Mouse (Mus musculus) ES-Bruce4 (cell line): Measurements from ENCODE around the gene Wdtc1.

ENCODE experiments used
- CTCF ChIP-seq: IDR thresholded peaks from one replicate; pipeline ENCODE4 v1.8.1; 2011; ENCODE audit warnings: low read depth, low read length
- EP300 ChIP-seq: IDR thresholded peaks from 2 replicates; pipeline ENCODE4 v1.6.1; 2011; ENCODE audit warnings: low read depth, low read length; ENCODE audit not compliant: insufficient read depth
- POLR2A ChIP-seq: IDR thresholded peaks from one replicate; pipeline ENCODE4 v1.8.1; 2011; ENCODE audit warnings: low read length; ENCODE audit not compliant: insufficient read depth

- TF ChIP-seq CTCF = no peak
- TF ChIP-seq EP300 = no peak
- TF ChIP-seq POLR2A = no peak
These were observed 84.3 kb downstream of the Wdtc1 start for GRCm38 (mm10) chr4:133268931-133269330.
